Mouse (Mus musculus) intestine, postnatal 0 days (tissue): ENCODE results near the gene Magi2. TPM values are rescaled to one million over a fixed set of nuclear protein-coding genes. Genes with fewer than 3 reads are reported as not detected.

ENCODE experiments used
- ATAC-seq: fragments of 200-750 bp; cut with Nextera tagmentation; 2 replicates; pipeline ENCODE4 v1.8.0; 2017; ENCODE audit warnings: mild to moderate bottlenecking, moderate TSS enrichment, moderate library complexity
- H3K27ac ChIP-seq: fragments of 300-500 bp; sonication (generic); 2 replicates; pipeline ENCODE4 v1.5.1; 2014; ENCODE audit warnings: mild to moderate bottlenecking, low read depth, low read length, moderate library complexity
- H3K27me3 ChIP-seq: fragments of 300-500 bp; sonication (generic); replicated peaks from 2 replicates; pipeline ENCODE4 v1.6.1; 2014; ENCODE audit warnings: low read length, mixed read lengths; ENCODE audit not compliant: control insufficient read depth, insufficient read depth
- H3K36me3 ChIP-seq: fragments of 300-500 bp; sonication (generic); 2 replicates; pipeline ENCODE4 v1.6.1; 2014; ENCODE audit warnings: mild to moderate bottlenecking, moderate library complexity; ENCODE audit not compliant: control insufficient read depth, insufficient read depth
- H3K4me1 ChIP-seq: fragments of 300-500 bp; sonication (generic); replicated peaks from 2 replicates; pipeline ENCODE4 v1.6.1; 2014; ENCODE audit warnings: antibody characterized with exemption, low read length, mixed read lengths; ENCODE audit not compliant: control insufficient read depth, insufficient read depth
- H3K4me2 ChIP-seq: fragments of 300-500 bp; sonication (generic); replicated peaks from 2 replicates; pipeline ENCODE4 v1.6.1; 2014; ENCODE audit warnings: low read depth, mild to moderate bottlenecking, moderate library complexity
- H3K4me3 ChIP-seq: fragments of 300-500 bp; sonication (generic); 2 replicates; pipeline ENCODE4 v1.5.1; 2014; ENCODE audit warnings: low read depth, low read length
- H3K9ac ChIP-seq: fragments of 300-500 bp; sonication (generic); 2 replicates; pipeline ENCODE4 v1.6.1; 2014; ENCODE audit warnings: mild to moderate bottlenecking, low read depth, low read length
- H3K9me3 ChIP-seq: fragments of 300-500 bp; sonication (generic); 2 replicates; pipeline ENCODE4 v1.6.1; 2016; ENCODE audit warnings: mixed run types; ENCODE audit not compliant: control insufficient read depth
- CTCF ChIP-seq: sonication (generic); IDR thresholded peaks from 2 replicates; pipeline ENCODE4 v1.5.1; 2016; ENCODE audit warnings: low read depth, mild to moderate bottlenecking, control low read depth, antibody characterized with exemption, moderate library complexity
- WGBS: fragments of 180-500 bp; shearing (Covaris S2); extraction: QIAGEN DNeasy Blood & Tissue Kit; methylation state at CpG from one replicate; pipeline ENCODE4 v1.1.7; 2014; 5-methylcytosine and 5-hydroxymethylcytosine counted together
- polyA plus RNA-seq: library from polyadenylated mRNA; unstranded; fragments of >200 nt; fragmentation: Nextera tagmentation; extraction: Ambion mirVana; gene quantifications from 2 replicates; pipeline ENCODE4 v1.2.1, GENCODE M21; 2015

Gene Magi2
- polyA plus RNA-seq, 1 experiment from 2014 or later = 1.0 TPM

GRCm38 (mm10) chr5:20109496-20109895, 882.7 kb downstream of the Magi2 start:
- H3K27me3 ChIP-seq = no peaks in the 10 kb centered on the region
- H3K9ac ChIP-seq = no peak overlapping the region
- H3K4me3 ChIP-seq = no peak overlapping the region
- ATAC-seq = no peak
- no peaks in the 10 kb centered on the region for H3K4me1 ChIP-seq
- H3K27ac ChIP-seq = no peak overlapping the region
- no peaks in the 10 kb centered on the region for H3K36me3 ChIP-seq
- H3K9me3 ChIP-seq = no peaks in the 10 kb centered on the region
- no peak overlapping the region for H3K4me2 ChIP-seq
- TF ChIP-seq CTCF = no peak
- WGBS = 77% methylated on average over 3 of the region's 3 CpGs

DNA sequence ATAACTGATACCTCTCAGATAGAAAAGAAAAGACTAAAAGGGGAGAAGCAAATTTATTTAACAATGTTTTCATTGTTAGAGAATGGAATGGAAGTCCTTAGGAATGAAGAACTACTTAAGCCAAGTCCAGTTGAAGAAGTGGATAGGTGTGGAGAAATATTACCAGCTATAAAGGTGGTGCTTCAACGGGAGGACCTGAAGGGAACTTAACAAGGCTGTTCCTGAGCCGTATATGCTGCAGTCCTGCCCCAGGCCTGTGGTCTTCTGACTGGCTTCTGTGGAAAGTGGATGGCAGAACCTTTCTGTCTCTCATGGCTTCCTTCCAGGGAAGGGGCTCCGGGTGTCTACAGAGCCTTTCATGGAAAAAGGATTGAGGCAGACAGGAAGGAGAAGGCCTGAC, 890.3 kb downstream of the Magi2 start:
- Histone ChIP-seq H3K4me3 (no peak overlapping the region), H3K27me3 (no peaks in the 10 kb centered on the region), H3K36me3 (no peaks in the 10 kb centered on the region), H3K9ac (no peak overlapping the region), H3K4me2 (no peak overlapping the region), H3K27ac (no peak overlapping the region), H3K9me3 (no peaks in the 10 kb centered on the region), H3K4me1 (no peaks in the 10 kb centered on the region)
- ATAC-seq = no peak
- TF ChIP-seq CTCF = no peak
- WGBS = 79% methylated on average over 3 of the region's 3 CpGs

DNA sequence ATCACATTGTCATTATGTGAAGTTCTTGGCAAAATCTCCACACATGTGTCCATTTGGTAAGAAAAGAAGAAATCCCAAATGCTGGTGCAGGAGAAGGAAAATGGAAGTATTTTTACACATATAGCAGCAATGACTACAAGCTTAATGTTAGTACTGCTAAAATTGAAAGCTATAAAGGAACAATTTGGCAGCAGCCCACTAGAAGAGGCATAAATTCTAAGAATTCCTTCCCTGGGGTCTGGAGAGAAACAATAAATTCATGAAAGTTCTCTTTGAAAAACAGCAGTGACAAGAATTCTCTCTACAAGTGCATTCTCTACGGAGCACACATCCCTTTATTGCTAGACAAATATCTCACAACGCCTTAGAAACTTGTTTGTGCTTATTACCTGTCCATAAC, 913.4 kb downstream of the Magi2 start:
- H3K27me3 ChIP-seq = no peaks in the 10 kb centered on the region
- H3K4me3 ChIP-seq = no peak overlapping the region
- no peak overlapping the region for H3K4me2 ChIP-seq
- no peaks in the 10 kb centered on the region for H3K4me1 ChIP-seq
- WGBS = 62% methylated on average over 2 of the region's 2 CpGs
- no peak for ATAC-seq
- no peaks in the 10 kb centered on the region for H3K36me3 ChIP-seq
- TF ChIP-seq CTCF = no peak
- no peak overlapping the region for H3K27ac ChIP-seq
- no peak overlapping the region for H3K9ac ChIP-seq
- H3K9me3 ChIP-seq = no peaks in the 10 kb centered on the region

GRCm38 (mm10) chr5:20140662-20141444, 914.0 kb downstream of the Magi2 start:
- Histone ChIP-seq H3K9me3 (no peaks in the 10 kb centered on the region), H3K27me3 (no peaks in the 10 kb centered on the region), H3K27ac (no peak overlapping the region), H3K4me3 (no peak overlapping the region), H3K36me3 (no peaks in the 10 kb centered on the region), H3K4me1 (no peaks in the 10 kb centered on the region), H3K4me2 (no peak overlapping the region), H3K9ac (no peak overlapping the region)
- TF ChIP-seq CTCF = no peak
- no peak for ATAC-seq
- 56% methylated on average over 10 of the region's 10 CpGs for WGBS

- Histone ChIP-seq H3K9me3 (no peaks in the 10 kb centered on the region), H3K27ac (no peak overlapping the region), H3K36me3 (no peaks in the 10 kb centered on the region), H3K27me3 (no peaks in the 10 kb centered on the region), H3K4me3 (no peak overlapping the region), H3K4me2 (no peak overlapping the region), H3K4me1 (no peaks in the 10 kb centered on the region), H3K9ac (no peak overlapping the region)
- WGBS = 39% methylated on average over 3 of the region's 3 CpGs
- no peak for ATAC-seq
- no peak for TF ChIP-seq CTCF
These were observed 926.7 kb downstream of the Magi2 start for GRCm38 (mm10) chr5:20153359-20154125.

GRCm38 (mm10) chr5:20196765-20197164, 969.9 kb downstream of the Magi2 start:
- Histone ChIP-seq H3K27ac (no peak overlapping the region), H3K4me2 (no peak overlapping the region), H3K27me3 (no peaks in the 10 kb centered on the region), H3K4me1 (no peaks in the 10 kb centered on the region), H3K9me3 (no peaks in the 10 kb centered on the region), H3K9ac (no peak overlapping the region), H3K36me3 (no peaks in the 10 kb centered on the region), H3K4me3 (no peak overlapping the region)
- WGBS = 48% methylated on average over 5 of the region's 5 CpGs
- ATAC-seq = no peak
- no peak for TF ChIP-seq CTCF
